Mouse (Mus musculus): ENCODE data around the gene Scgb1b19.
"Not testable (repeated sequence)": the region's sequence is repeated elsewhere in the genome, so short reads cannot be mapped to it uniquely, and the experiment has no call there.

Scgb1b19 gene

GRCm38 (mm10) chr7:33286991-33287390 lies at the start of gene Scgb1b19:
Gene Scgb1b19, plus strand, starts transcription at chr7:33287291.
- DNase-seq (ENCODE audit: low read depth, low spot score): not testable (repeated sequence)

- DNase-seq (ENCODE audit: low read depth, low spot score): not testable (repeated sequence)
Measured at GRCm38 (mm10) chr7:33280238-33280637, 6.9 kb upstream of the Scgb1b19 start, which contains the start of gene Scgb2b19. Gene Scgb2b19, minus strand, starts transcription at chr7:33280338.
